Mouse (Mus musculus): ENCODE measurements around the gene Kif17. TPM values are rescaled to one million over a fixed set of nuclear protein-coding genes. Genes with fewer than 3 reads are reported as not detected.

Gene Kif17
- total RNA-seq, 1 experiment from 2014 or later, result 8.0 TPM

- no peak for ATAC-seq (replicated peaks in 1 of 2; ENCODE audit: insufficient read depth in 1 of 2, low FRiP score in 2 of 2, low TSS enrichment in 1 of 2, low read depth in 1 of 2, poor library complexity in 2 of 2, severe bottlenecking in 2 of 2)
Measured at GRCm38 (mm10) chr4:138348716-138349115, 98.5 kb downstream of the Kif17 start.

Other genes starting within 250 kb of the Kif17 start
- gene Hp1bp3, start 34.1 kb upstream of the Kif17 start, total RNA-seq (2017), result 289 and 297 TPM in 2 replicates
- 41.4 and 48.7 TPM in 2 replicates for gene Sh2d5, start within 50 bp of the Kif17 start, total RNA-seq (2017)
- gene Ddost, start 54.3 kb downstream of the Kif17 start, total RNA-seq (2017), result 95.1 and 97.5 TPM in 2 replicates
- gene Pink1, start 75.9 kb downstream of the Kif17 start, total RNA-seq (2017), result 50.6 and 67.5 TPM in 2 replicates
- gene Cda, start 117.6 kb downstream of the Kif17 start, total RNA-seq (2017), result not detected in 2 replicates
- 0.45 TPM in 1 of 2 replicates, not detected in the other for gene Fam43b, start 146.1 kb downstream of the Kif17 start, total RNA-seq (2017)
- gene Mul1, start 184.2 kb downstream of the Kif17 start, total RNA-seq (2017), result 6.3 and 10.1 TPM in 2 replicates
- gene Camk2n1, start 203.9 kb downstream of the Kif17 start, total RNA-seq (2017), result 0.13 and 0.60 TPM in 2 replicates